Mouse (Mus musculus) ZHBTc4 (cell line): ENCODE results near the gene Cyb5r3.

Experiments used
- DNase-seq: peaks from one replicate; pipeline ENCODE4 v3.0.0-alpha.2; 2011; ENCODE audit warnings: low read depth, low spot score

Cyb5r3 gene

GRCm38 (mm10) chr15:83169772-83170722 lies 2.3 kb downstream of the Cyb5r3 start:
- no peak for DNase-seq

GRCm38 (mm10) chr15:83168875-83169771 lies 3.3 kb downstream of the Cyb5r3 start:
- DNase-seq, result no peak

GRCm38 (mm10) chr15:83168311-83168710 lies 4.1 kb downstream of the Cyb5r3 start:
- no peak for DNase-seq

- no peak for DNase-seq
These were observed 4.8 kb downstream of the Cyb5r3 start for GRCm38 (mm10) chr15:83167550-83168065.

GRCm38 (mm10) chr15:83167126-83167525 lies 5.3 kb downstream of the Cyb5r3 start:
- no peak for DNase-seq

- DNase-seq, result no peak
These were observed 5.8 kb downstream of the Cyb5r3 start for GRCm38 (mm10) chr15:83166642-83167041.

- DNase-seq, result no peak
These were observed 6.7 kb downstream of the Cyb5r3 start for GRCm38 (mm10) chr15:83165526-83166315.

- peak; percentile 57 for DNase-seq
These were observed 7.4 kb downstream of the Cyb5r3 start for GRCm38 (mm10) chr15:83164971-83165471.

- no peak for DNase-seq
These were observed 9.4 kb downstream of the Cyb5r3 start for GRCm38 (mm10) chr15:83162818-83163485.

- DNase-seq, result no peak
These were observed 10.4 kb downstream of the Cyb5r3 start for GRCm38 (mm10) chr15:83162001-83162400.

GRCm38 (mm10) chr15:83161062-83161748 lies 11.2 kb downstream of the Cyb5r3 start:
- DNase-seq, result no peak

- DNase-seq, result no peak
These were observed 11.8 kb downstream of the Cyb5r3 start for GRCm38 (mm10) chr15:83160561-83160960.

GRCm38 (mm10) chr15:83159823-83160222 lies 12.6 kb downstream of the Cyb5r3 start:
- no peak for DNase-seq

- DNase-seq, result no peak
These were observed 13.7 kb downstream of the Cyb5r3 start for GRCm38 (mm10) chr15:83158587-83159160.

- DNase-seq, result no peak
These were observed 14.7 kb downstream of the Cyb5r3 start for GRCm38 (mm10) chr15:83157667-83158064.

- peak; percentile 91 for DNase-seq
These were observed 15.3 kb downstream of the Cyb5r3 start for GRCm38 (mm10) chr15:83156929-83157666.

- no peak for DNase-seq
These were observed 16.5 kb downstream of the Cyb5r3 start for GRCm38 (mm10) chr15:83155672-83156419.

GRCm38 (mm10) chr15:83154309-83154708 lies 18.1 kb downstream of the Cyb5r3 start:
- DNase-seq, result no peak
